Mouse (Mus musculus): ENCODE measurements around the gene Myh10. TPM values are rescaled to one million over a fixed set of nuclear protein-coding genes. Genes with fewer than 3 reads are reported as not detected.

Myh10 gene
- polyA plus RNA-seq, 1 experiment from 2014 or later = 8.0 TPM

DNA sequence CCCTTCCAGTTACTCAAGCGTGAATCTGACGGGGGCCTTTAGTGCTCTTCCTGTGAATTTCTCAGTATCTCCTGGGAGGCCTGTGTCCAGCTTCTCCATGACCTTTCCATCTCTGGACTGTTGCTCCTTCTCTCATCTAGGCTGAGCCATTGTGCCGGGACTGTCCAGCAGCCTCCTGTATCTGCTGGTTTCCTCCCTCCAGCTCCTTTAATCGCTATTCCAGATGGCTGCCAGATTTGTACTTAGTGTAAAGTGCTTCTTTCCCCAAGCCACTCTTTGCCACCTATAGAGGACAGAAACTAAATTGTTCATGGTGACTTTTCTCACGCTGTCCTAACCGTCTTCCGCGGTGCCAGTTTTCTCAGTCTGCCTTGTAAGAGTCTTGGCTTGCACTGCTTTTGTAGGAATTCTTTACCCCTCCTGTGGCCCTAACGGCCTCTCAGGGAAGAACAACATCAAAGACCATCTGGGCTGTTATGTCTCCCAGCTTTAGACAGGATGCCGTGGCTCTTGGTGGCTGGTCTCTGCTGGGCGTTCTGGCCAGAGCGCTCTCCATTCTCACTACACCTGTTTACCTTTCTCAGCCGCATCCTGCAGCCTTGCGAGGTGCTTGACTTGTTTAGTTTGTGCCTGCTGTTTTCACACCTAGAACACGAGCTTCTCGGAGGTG is 25.9 kb downstream of the Myh10 start:
- TF ChIP-seq CTCF (IDR thresholded peaks at IDR 0.05; ENCODE audit: low read depth) = no peak
- TF ChIP-seq EP300 (IDR thresholded peaks at IDR 0.05; ENCODE audit: low read depth) = no peak
- DNase-seq (no peak), ATAC-seq (no peak)
- H3K4me1 ChIP-seq (ENCODE audit: insufficient read depth) = no peaks in the 10 kb centered on the region
- H3K27me3 ChIP-seq (ENCODE audit: insufficient read depth, low read length) = no peaks in the 10 kb centered on the region
- no peak overlapping the region for H3K4me2 ChIP-seq (ENCODE audit: low read depth, low read length)
- no peak overlapping the region for H3K4me3 ChIP-seq (ENCODE audit: low read depth, low read length)
- WGBS (ENCODE audit: insufficient replicate concordance) = 77% methylated on average over 16 of the region's 16 CpGs
- no peaks in the 10 kb centered on the region; the same call in 1 of the 2 replicates for H3K36me3 ChIP-seq (replicated peaks; ENCODE audit: insufficient read depth, low read length)
- no peak overlapping the region for H3K9ac ChIP-seq (replicated peaks)
- no peaks in the 10 kb centered on the region for H3K9me3 ChIP-seq (ENCODE audit: low read length)
- no peak overlapping the region for H3K27ac ChIP-seq (ENCODE audit: low read depth)

DNA sequence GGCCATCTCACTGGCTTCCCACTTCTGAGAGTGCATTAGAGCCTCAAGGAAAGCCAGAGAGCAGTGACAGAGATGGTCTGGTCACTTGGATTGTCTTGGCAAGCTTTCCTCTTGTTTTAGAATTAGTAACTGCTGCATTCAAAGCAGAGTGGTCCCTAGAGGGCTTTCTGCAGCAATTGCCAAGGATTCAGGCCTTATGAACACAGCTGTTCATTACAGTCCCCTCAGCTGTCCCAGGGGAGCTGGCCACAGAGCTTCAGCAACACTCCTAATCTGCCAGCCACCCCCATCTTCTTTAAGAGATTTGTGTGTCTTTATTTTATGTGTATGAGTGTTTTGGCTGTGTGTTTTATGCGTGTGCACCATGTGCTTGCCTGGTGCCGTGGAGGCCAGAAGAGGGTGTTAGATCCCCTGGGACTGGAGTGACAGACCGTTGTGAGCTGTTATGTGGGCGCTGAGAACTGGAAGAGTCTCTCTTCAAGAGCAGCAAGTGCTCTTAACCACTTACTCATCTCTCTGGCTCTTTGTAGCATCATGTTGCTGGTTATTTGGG is 27.8 kb downstream of the Myh10 start:
- 84% methylated on average over 4 of the region's 4 CpGs for WGBS (ENCODE audit: insufficient replicate concordance)
- H3K9ac ChIP-seq (replicated peaks) = no peak overlapping the region
- peak; percentile 40 for DNase-seq

DNA sequence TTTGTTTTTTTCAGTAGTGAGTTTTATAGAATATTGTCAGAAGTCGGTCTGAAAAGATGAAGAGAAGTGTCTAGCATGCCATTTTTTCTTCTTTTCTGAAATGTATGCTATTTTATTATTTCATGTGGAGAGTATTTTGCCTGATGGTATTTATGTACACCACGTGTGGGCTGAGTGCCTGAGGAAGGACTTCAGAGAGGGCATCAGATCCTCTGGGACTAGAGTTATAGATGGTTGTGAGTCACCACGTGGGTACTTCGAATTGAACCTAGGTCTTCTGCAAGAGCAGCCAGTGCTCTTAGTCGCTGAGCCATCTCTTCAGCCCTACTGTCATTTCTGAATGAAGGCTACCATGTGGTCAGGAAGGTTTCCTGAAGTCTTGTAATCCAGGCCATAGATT is 28.4 kb downstream of the Myh10 start:
- WGBS (ENCODE audit: insufficient replicate concordance) = 73% methylated on average over 5 of the region's 5 CpGs
- H3K9me3 ChIP-seq (ENCODE audit: low read length) = no peaks in the 10 kb centered on the region
- ATAC-seq = no peak

More for the DNA sequence above, 27.8 kb downstream of the Myh10 start:
- Histone ChIP-seq H3K27me3 (ENCODE audit: insufficient read depth, low read length) (no peaks in the 10 kb centered on the region), H3K27ac (ENCODE audit: low read depth) (peak overlapping the region; percentile 62), H3K4me1 (ENCODE audit: insufficient read depth) (no peaks in the 10 kb centered on the region), H3K9me3 (ENCODE audit: low read length) (no peaks in the 10 kb centered on the region), H3K36me3 (replicated peaks; ENCODE audit: insufficient read depth, low read length) (no peaks in the 10 kb centered on the region; the same call in 1 of the 2 replicates), H3K4me2 (ENCODE audit: low read depth, low read length) (0 out of 2 replicates have a peak overlapping the region, but pooled peaks have one; percentile 6), H3K4me3 (ENCODE audit: low read depth, low read length) (no peak overlapping the region)
- no peak for ATAC-seq
- TF ChIP-seq CTCF (IDR thresholded peaks at IDR 0.05; ENCODE audit: low read depth) = no peak

GRCm38 (mm10) chr11:68724117-68724516 is 32.8 kb downstream of the Myh10 start:
- Histone ChIP-seq H3K27ac (ENCODE audit: low read depth) (no peak overlapping the region), H3K27me3 (ENCODE audit: insufficient read depth, low read length) (no peaks in the 10 kb centered on the region), H3K4me3 (ENCODE audit: low read depth, low read length) (no peak overlapping the region), H3K4me2 (ENCODE audit: low read depth, low read length) (no peak overlapping the region), H3K9ac (replicated peaks) (no peak overlapping the region), H3K9me3 (ENCODE audit: low read length) (no peaks in the 10 kb centered on the region), H3K4me1 (ENCODE audit: insufficient read depth) (no peaks in the 10 kb centered on the region), H3K36me3 (replicated peaks; ENCODE audit: insufficient read depth, low read length) (peaks cover 2% of the 10 kb centered on the region; the same call in 1 of the 2 replicates)
- ATAC-seq (no peak), DNase-seq (peak; percentile 50)
- TF ChIP-seq EP300 (IDR thresholded peaks at IDR 0.05; ENCODE audit: low read depth) (no peak), CTCF (IDR thresholded peaks at IDR 0.05; ENCODE audit: low read depth) (peak; percentile 78)

More for the DNA sequence above, 28.4 kb downstream of the Myh10 start:
- Histone ChIP-seq H3K27me3 (ENCODE audit: insufficient read depth, low read length) (no peaks in the 10 kb centered on the region), H3K4me2 (ENCODE audit: low read depth, low read length) (no peak overlapping the region), H3K4me3 (ENCODE audit: low read depth, low read length) (no peak overlapping the region), H3K36me3 (replicated peaks; ENCODE audit: insufficient read depth, low read length) (no peaks in the 10 kb centered on the region; the same call in 1 of the 2 replicates), H3K4me1 (ENCODE audit: insufficient read depth) (no peaks in the 10 kb centered on the region), H3K9ac (replicated peaks) (no peak overlapping the region), H3K27ac (ENCODE audit: low read depth) (peak overlapping the region; percentile 62)
- DNase-seq = no peak
- TF ChIP-seq CTCF (IDR thresholded peaks at IDR 0.05; ENCODE audit: low read depth) (no peak), EP300 (IDR thresholded peaks at IDR 0.05; ENCODE audit: low read depth) (no peak)

DNA sequence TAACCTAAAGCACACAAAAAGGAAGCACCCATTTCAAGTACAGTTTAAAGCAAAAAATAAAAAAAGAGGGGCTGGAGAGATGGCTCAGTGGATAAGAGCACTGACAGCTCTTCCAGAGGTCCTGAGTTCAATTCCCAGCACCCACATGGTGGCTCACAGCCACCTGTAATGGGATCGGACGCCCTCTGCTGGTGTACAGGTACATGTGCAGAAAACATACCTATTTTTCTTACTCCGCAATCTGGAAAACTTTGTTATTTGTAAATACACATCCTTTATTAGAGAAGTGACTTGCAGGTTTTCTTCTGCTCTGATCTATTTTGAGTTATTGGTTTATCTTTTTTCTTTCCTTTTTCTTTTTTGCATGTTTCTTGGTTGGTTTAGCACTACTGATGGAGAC is 37.3 kb downstream of the Myh10 start:
- Histone ChIP-seq H3K9ac (replicated peaks) (no peak overlapping the region), H3K4me3 (ENCODE audit: low read depth, low read length) (no peak overlapping the region), H3K27ac (ENCODE audit: low read depth) (no peak overlapping the region), H3K4me2 (ENCODE audit: low read depth, low read length) (no peak overlapping the region), H3K36me3 (replicated peaks; ENCODE audit: insufficient read depth, low read length) (0 out of 2 replicates have a peak, but pooled peaks cover 2% of the 10 kb centered on the region), H3K9me3 (ENCODE audit: low read length) (no peaks in the 10 kb centered on the region), H3K4me1 (ENCODE audit: insufficient read depth) (no peaks in the 10 kb centered on the region), H3K27me3 (ENCODE audit: insufficient read depth, low read length) (no peaks in the 10 kb centered on the region)
- peak; percentile 22; the same call in 1 of the 2 replicates for TF ChIP-seq CTCF (IDR thresholded peaks at IDR 0.05; ENCODE audit: low read depth)
- TF ChIP-seq EP300 (IDR thresholded peaks at IDR 0.05; ENCODE audit: low read depth) = no peak
- WGBS (ENCODE audit: insufficient replicate concordance) = 88% methylated on average over 3 of the region's 3 CpGs
- ATAC-seq = no peak
- DNase-seq = no peak

- TF ChIP-seq EP300 (IDR thresholded peaks at IDR 0.05; ENCODE audit: low read depth) = no peak
- no peak for TF ChIP-seq CTCF (IDR thresholded peaks at IDR 0.05; ENCODE audit: low read depth)
- Histone ChIP-seq H3K4me3 (ENCODE audit: low read depth, low read length) (no peak overlapping the region), H3K36me3 (replicated peaks; ENCODE audit: insufficient read depth, low read length) (no peaks in the 10 kb centered on the region), H3K4me2 (ENCODE audit: low read depth, low read length) (no peak overlapping the region), H3K4me1 (ENCODE audit: insufficient read depth) (no peaks in the 10 kb centered on the region), H3K9me3 (ENCODE audit: low read length) (no peaks in the 10 kb centered on the region), H3K27me3 (ENCODE audit: insufficient read depth, low read length) (no peaks in the 10 kb centered on the region), H3K27ac (ENCODE audit: low read depth) (no peak overlapping the region), H3K9ac (replicated peaks) (no peak overlapping the region)
- 84% methylated on average over 5 of the region's 5 CpGs for WGBS (ENCODE audit: insufficient replicate concordance)
- ATAC-seq (no peak), DNase-seq (no peak)
These were observed 39.4 kb downstream of the Myh10 start for GRCm38 (mm10) chr11:68730792-68731191.
